Mouse (Mus musculus) heart, embryonic 14.5 days (tissue): ENCODE measurements around the gene Dapk1. TPM values are rescaled to one million over a fixed set of nuclear protein-coding genes. Genes with fewer than 3 reads are reported as not detected.

Experiments
- ATAC-seq: fragments of 200-750 bp; cut with Nextera tagmentation; 2 replicates; pipeline ENCODE4 v1.8.0; 2017; ENCODE audit warnings: low read depth, moderate TSS enrichment; ENCODE audit not compliant: insufficient number of reproducible peaks, insufficient read depth, low FRiP score
- H3K27ac ChIP-seq, 2 experiments: fragments of 200-500 bp in 1 of 2; fragments of 300-500 bp in 1 of 2; sonication (generic) in 1 of 2; replicated peaks in 1 of 2; 2 replicates each; pipeline ENCODE4 v1.5.1; 2012 to 2014; ENCODE audit warnings: low read depth in 2 of 2, low read length in 2 of 2, control low read depth in 1 of 2, mild to moderate bottlenecking in 1 of 2, mixed read lengths in 1 of 2; ENCODE audit not compliant: control insufficient read depth in 1 of 2, insufficient read depth in 1 of 2
- H3K27me3 ChIP-seq: fragments of 300-500 bp; sonication (generic); 2 replicates; pipeline ENCODE4 v1.6.1; 2014; ENCODE audit warnings: mild to moderate bottlenecking, low read length, control low read depth; ENCODE audit not compliant: control insufficient read depth, insufficient read depth
- H3K36me3 ChIP-seq: fragments of 300-500 bp; sonication (generic); 2 replicates; pipeline ENCODE4 v1.6.1; 2014; ENCODE audit warnings: mild to moderate bottlenecking, control low read depth, low read length, mixed read lengths; ENCODE audit not compliant: control insufficient read depth, insufficient read depth
- H3K4me1 ChIP-seq, 2 experiments: fragments of 200-500 bp in 1 of 2; fragments of 300-500 bp in 1 of 2; sonication (generic) in 1 of 2; 2 replicates each; pipeline ENCODE4 v1.6.1; 2012 to 2014; ENCODE audit warnings: low read length in 2 of 2, control low read depth in 1 of 2, mixed read lengths in 1 of 2; ENCODE audit not compliant: control insufficient read depth in 2 of 2, insufficient read depth in 2 of 2
- H3K4me2 ChIP-seq: fragments of 300-500 bp; sonication (generic); 2 replicates; pipeline ENCODE4 v1.6.1; 2014; ENCODE audit warnings: mild to moderate bottlenecking, low read length
- H3K4me3 ChIP-seq, 2 experiments: fragments of 200-500 bp in 1 of 2; fragments of 300-500 bp in 1 of 2; sonication (generic) in 1 of 2; 2 replicates each; pipeline ENCODE4 v1.5.1; 2012 to 2014; ENCODE audit warnings: low read length in 2 of 2, mild to moderate bottlenecking in 2 of 2, control low read depth in 1 of 2, low read depth in 1 of 2, moderate library complexity in 1 of 2; ENCODE audit not compliant: control insufficient read depth in 1 of 2, insufficient read depth in 1 of 2
- H3K9ac ChIP-seq: fragments of 300-500 bp; sonication (generic); 2 replicates; pipeline ENCODE4 v1.6.1; 2014; ENCODE audit warnings: mild to moderate bottlenecking, low read length
- H3K9me3 ChIP-seq: fragments of 300-500 bp; sonication (generic); 2 replicates; pipeline ENCODE4 v1.6.1; 2016; ENCODE audit warnings: low read length, control low read depth; ENCODE audit not compliant: control insufficient read depth
- WGBS: fragments of 180-500 bp; shearing (Covaris S2); extraction: QIAGEN DNeasy Blood & Tissue Kit; methylation state at CpG from one replicate; pipeline ENCODE4 v1.1.7; 2014; 5-methylcytosine and 5-hydroxymethylcytosine counted together
- polyA plus RNA-seq: library from polyadenylated mRNA; unstranded; fragments of >200 nt; fragmentation: Nextera tagmentation; extraction: Ambion mirVana; gene quantifications from 2 replicates; pipeline ENCODE4 v1.2.1, GENCODE M21; 2014

Gene Dapk1
- polyA plus RNA-seq, 1 experiment from 2014 or later = 8.2 TPM

- ATAC-seq = no peak
- no peaks in the 10 kb centered on the region for H3K36me3 ChIP-seq
- no peak overlapping the region for H3K4me2 ChIP-seq
- WGBS = 55% methylated on average over 6 of the region's 6 CpGs
- H3K27me3 ChIP-seq = no peaks in the 10 kb centered on the region
- H3K4me3 ChIP-seq = no peak overlapping the region
- H3K27ac ChIP-seq = no peak overlapping the region
- no peak overlapping the region for H3K9ac ChIP-seq
- H3K9me3 ChIP-seq = no peaks in the 10 kb centered on the region
- H3K4me1 ChIP-seq = no peaks in the 10 kb centered on the region
Measured at GRCm38 (mm10) chr13:60812768-60813167, 211.0 kb downstream of the Dapk1 start.

Other genes starting within 250 kb of the Dapk1 start
- gene BC051665, start 184.4 kb downstream of the Dapk1 start, polyA plus RNA-seq = not detected in 2 replicates
- not detected in 2 replicates for gene Ctsll3, start 200.9 kb downstream of the Dapk1 start, polyA plus RNA-seq